Mouse (Mus musculus) brain, embryonic 14.5 days (tissue): ENCODE measurements around the gene Nup62.

Source experiments
- CTCF ChIP-seq: fragments of 200-500 bp; IDR thresholded peaks from 2 replicates; pipeline ENCODE4 v1.5.1; 2012; ENCODE audit warnings: inconsistent platforms, mild to moderate bottlenecking, moderate library complexity, borderline replicate concordance; ENCODE audit not compliant: insufficient read depth, insufficient read length; ENCODE audit errors: extremely low read depth
- POLR2A ChIP-seq: fragments of 200-500 bp; IDR thresholded peaks from 2 replicates; pipeline ENCODE4 v1.6.1; 2012; ENCODE audit warnings: mild to moderate bottlenecking, inconsistent platforms, borderline replicate concordance; ENCODE audit not compliant: poor library complexity, insufficient read depth, insufficient read length, severe bottlenecking; ENCODE audit errors: extremely low read depth

- TF ChIP-seq CTCF (no peak), POLR2A (no peak)
These were observed 40.5 kb downstream of the Nup62 start for GRCm38 (mm10) chr7:44856265-44856916.
